Mouse (Mus musculus) thymus, postnatal 0 days (tissue): ENCODE data around the gene Errfi1. TPM values are rescaled to one million over a fixed set of nuclear protein-coding genes. Genes with fewer than 3 reads are reported as not detected.
"Not testable (repeated sequence)": the region's sequence is repeated elsewhere in the genome, so short reads cannot be mapped to it uniquely, and the experiment has no call there.

Experiments
- DNase-seq: peaks from one replicate; pipeline ENCODE4 v3.0.0-alpha.2; 2015; ENCODE audit warnings: low spot score
- polyA plus RNA-seq: library from polyadenylated mRNA; unstranded; fragments of >200 nt; fragmentation: Nextera tagmentation; extraction: Ambion mirVana; gene quantifications from 2 replicates; pipeline ENCODE4 v1.2.1, GENCODE M21; 2015

Errfi1 gene
- polyA plus RNA-seq, 1 experiment from 2014 or later: 16.7 TPM

DNA sequence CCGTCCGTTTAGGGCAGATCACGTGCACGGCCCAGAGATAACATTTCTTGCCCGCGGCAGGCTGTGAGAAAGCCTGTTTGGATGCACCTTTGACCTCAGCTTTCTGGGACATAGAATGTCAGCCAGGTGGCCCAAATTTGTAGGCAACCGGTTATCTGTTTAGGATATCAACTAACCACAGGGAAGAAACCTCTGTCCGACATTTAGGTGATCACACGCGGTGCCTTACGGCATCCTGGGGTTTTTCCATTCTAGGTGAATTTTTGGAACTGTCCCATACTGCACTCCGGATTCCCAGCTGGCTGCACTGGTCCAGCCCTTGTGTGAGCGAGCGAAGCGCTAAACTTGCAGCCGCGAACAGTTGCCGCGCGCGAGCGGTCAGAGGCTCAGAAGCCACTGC, 25.9 kb downstream of the Errfi1 start:
- no peak for DNase-seq

DNA sequence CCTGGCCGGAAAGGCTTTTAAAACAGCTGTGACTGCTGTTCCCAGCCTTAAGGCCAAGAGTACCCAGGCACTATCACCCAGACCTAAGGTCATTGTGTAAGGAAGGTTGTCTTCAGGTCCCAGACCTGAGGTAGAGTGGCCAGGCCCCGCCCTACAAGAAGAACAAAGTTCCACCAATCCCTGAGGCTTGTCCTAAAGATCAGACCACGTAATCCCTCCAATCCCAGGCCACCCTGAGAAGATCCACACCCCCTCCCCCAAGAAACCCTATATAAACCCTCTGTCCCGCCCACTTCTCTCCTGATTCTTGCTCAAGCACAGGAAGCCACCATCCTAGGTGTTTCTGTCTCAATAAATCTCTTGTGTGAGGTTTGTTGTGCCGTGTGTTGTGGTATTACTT, 26.6 kb downstream of the Errfi1 start:
- no peak for DNase-seq

DNA sequence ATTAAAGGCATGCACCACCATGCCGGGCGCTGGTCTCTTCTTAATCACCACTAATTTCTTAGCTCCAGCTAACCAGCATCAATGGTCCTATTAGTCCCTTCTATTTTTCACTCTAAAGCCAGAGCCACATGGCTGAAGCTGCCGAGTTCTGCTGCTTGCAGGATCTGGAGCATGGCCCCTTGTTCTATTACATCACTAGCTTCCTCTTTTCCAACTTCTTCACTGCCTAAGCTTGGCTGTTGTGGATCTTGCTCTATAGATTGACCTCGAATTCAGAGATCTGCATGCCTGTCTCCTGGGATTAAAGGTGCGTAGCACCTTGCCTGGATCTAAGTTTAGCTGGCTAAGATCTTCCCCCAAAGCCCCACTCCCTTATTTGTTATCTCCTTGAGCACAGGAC, 28.9 kb downstream of the Errfi1 start:
- DNase-seq: no peak

DNA sequence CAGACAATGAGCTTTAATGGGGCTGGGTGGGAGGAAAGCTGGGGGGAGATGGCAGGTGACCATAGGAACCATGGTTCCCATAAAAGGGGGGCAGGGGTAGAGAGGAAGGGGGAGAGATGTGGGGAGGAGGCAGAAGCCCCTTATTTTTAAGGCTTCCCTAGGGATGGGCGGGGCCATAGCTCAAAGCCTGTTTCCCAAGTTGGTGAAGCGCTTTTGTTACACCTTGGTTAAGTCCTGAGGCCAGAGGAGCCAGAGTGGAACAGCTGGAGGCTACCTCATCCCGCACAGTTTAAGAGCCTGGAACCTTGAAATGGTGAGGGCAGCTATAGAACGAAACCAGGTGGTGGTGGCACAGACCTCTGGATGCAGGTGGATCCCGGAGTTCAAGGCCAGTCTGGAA, 34.2 kb downstream of the Errfi1 start:
- DNase-seq: no peak

DNA sequence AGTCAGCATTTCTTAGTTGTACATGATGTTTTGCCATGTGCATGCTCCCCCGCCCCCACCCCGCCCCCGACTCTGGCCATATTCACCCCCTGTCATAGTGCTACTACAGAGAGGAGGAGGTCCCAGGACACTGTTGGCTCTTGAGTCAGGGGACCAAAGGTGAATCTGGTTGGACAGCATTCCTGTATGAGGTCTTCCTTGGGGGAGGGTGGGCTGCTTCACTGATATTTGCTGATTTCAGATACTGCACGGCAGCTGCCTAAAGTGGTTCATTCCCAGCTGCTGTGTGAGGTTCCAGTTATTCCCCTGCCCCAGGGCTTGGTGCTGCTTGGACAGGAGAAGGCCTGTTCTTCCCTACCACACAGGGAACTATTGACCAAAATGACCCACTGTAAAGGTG, 34.8 kb downstream of the Errfi1 start:
- no peak for DNase-seq

DNA sequence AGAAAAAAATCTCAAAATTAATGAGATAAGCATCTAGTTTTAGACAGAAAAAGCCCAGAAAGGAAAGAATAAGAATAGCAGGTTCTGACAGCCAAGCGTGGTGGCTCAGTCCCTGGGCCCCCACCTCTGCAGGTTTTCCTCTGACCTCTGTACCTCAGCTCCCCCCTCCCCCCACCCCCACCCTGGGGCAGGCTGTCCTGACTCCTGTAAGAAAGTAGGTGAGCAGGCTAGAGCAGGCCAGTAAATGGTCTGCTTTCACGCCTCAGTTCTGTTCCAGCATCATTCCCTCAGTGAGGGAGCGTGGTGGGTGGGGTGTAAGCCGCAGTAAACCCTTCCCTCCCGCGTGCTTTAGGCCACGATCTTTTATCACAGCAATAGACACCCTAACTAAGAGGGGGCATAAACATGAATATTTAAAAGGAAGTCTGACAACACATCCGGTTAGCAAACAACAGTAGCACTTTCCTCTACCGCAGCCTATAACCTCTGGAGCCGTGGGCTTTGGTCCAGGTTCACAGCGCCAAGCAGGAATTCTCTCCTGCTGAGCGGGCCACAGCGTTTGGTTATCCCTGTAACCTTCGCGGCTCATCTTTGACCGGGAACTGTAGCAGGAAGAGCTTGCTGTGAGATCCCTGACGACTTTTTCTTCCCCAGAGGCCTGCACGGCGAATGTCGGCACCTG, 35.7 kb downstream of the Errfi1 start:
- DNase-seq: no peak

DNA sequence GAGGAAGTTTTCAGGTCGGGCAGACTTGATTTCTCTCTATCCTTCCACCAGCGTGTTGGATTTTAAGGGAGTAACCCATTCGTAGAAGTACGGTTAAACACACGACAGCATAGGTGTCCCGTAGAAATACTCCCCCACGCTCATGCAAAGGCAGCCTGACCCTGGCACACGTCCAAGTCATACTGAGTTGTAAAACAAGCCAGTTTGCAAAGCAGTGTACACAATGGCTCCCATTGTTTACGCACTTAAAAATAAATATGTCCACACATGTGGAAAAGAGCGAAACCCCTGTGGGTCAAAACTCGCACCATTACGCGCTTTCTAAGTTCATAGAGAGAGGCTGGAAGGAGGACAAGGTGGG, 36.2 kb downstream of the Errfi1 start:
- DNase-seq: no peak

DNA sequence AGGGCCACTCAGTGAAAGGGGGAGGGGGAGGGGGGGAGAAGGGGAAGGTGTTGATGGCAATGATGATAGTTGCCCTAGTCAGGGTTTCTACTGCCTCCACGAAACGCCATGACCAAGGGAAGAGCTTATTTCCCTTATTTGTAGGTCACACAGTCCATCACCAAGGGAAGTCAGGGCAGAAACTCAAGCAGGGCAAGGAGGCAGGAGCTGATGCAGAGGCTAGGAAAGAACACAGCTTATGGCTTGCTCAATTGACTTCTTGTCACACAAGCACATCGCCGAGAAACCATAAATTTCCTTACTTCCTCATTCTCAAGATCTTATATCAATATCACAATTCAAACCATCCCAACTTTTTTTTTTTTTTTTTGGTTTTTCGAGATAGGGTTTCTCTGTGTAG, 37.6 kb downstream of the Errfi1 start:
- DNase-seq: no peak

DNA sequence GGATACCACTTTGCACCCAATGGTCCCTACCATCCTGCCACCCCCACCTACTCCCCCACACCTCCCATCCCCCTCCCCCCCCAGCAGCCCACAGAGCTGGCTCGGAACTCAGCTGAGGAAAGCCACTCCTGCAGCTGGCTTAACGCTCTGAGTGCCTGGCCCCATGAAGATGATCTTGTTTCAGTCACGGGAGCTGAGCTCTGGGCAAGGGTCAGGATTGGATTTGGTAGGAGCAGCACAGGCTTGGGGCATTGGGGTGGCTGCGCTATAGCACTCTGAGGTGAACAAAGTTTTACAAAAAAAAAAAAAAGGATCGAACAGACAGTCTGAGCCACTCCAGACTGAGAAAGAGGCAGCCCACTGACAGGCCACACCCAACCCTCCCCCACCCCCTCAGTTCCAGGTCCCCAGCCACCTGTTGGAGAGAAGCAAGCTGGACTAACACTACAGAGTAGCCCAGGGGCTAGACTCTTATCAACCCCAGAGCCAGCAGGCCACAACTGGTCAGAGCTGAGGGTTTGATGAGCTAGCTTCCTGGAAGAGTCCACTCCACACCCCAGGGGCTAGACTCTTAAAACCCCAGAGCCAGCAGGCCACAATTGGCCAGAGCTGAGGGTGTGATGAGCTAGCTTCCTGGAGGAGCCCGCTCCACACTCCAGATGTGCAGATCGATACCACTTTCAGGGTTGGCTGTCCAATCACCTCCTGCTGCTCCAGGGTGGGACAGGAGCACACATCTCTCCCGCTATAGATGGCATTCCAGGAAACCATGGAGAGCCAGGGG, 41.2 kb downstream of the Errfi1 start:
- DNase-seq: no peak

DNA sequence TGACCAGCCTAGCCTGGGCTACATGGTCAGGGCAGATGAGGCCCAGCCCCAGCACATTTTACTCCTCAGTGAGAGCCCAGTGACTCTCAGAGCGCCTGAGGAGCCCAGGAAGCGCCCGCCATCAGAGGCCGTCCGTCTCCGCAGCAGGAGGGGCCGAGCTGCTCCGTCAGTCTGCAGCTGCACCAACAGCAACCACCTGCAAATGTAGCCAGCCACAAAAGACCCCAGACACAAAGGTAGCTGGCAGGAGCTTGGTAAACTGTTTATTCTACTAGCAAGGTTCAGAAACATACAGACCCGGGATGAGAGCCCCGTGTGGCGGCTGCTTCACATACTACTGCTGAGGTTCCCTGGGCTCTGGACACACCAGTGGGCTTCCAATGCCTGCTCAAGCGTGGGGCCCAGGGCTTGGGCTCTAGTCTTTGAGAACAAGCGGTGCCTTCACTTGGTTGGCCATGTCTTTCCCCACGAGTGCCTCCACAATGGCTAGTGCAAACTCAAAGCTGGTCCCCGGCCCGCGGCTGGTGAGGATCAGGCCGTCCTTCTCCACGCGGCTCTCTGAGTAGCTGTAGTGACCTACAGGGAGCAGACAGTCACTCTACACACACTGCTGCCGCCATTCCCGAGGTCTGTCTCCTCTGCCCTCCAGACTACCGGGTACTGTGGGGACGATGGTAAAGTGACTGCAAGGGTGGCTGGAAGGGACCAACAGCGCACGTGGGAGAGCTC, 43.3 kb downstream of the Errfi1 start:
- peak; percentile 85 for DNase-seq

DNA sequence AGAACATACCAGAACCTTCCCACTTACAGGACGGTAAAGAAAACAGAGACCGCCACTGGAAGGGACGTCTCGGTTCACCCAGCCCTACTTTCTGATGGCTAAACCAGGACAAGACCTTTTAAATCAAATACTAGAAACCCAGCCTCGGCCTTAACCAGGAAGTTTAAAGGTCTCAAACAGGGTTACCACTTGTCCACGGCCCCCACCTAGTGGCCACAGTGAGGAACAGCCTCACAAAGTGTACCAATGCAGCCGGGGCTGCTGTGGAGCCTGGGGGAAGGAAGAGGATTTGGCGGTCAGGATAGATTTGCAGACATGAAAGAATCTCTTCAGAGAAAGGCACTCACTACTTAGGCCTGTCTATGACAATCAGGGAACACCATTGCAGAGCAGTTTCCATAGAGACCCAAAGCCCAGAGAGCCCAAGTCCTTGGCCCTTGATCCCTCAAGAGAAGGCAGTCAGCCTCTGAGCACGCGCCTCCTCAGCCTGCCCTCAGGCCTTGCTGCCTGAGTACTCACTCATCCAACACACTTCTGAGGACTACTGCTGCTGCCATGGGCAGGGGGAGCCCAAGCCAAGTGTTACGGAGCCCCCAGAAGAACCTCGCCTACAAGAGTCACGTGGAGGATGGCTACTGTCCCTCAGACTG, 45.1 kb downstream of the Errfi1 start:
- DNase-seq: peak; percentile 84

DNA sequence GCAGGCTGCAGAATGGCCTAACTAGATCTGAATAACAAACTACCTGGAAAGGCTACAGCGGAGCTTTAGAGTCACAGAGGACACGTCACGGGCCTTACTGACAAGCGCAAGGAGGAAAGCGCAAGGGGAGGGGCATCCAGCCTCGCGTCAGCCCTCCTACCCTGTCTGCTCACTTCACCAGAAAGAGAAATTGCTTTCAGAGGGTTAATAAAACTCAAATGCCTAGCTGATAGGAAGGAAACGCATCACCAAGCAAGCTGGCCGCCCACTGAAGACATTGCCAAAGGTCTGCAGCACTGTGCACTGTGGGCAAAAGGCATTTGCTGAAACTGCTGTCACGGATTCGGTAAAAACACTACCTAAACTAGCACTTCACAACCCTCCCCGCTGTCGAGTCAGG, 46.8 kb downstream of the Errfi1 start:
- no peak for DNase-seq

DNA sequence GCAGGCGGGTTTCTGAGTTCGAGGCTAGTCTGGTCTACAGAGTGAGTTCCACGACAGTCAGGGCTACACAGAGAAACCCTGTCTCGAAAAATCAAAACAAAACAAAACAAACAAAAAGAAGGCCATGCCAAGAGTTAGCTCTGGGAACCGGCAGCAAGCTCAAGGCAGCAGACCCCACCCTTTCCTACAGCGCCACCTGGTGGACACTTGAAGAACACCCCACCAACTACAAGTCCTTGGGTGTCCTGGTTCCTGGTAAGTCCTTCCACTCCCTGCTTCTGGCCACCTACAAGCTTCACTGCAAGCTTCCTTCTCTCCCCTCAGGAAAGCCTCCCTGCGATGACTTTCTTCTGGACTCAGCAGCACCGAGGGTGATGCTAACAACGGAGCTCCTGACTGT, 47.9 kb downstream of the Errfi1 start:
- DNase-seq: peak; percentile 80

DNA sequence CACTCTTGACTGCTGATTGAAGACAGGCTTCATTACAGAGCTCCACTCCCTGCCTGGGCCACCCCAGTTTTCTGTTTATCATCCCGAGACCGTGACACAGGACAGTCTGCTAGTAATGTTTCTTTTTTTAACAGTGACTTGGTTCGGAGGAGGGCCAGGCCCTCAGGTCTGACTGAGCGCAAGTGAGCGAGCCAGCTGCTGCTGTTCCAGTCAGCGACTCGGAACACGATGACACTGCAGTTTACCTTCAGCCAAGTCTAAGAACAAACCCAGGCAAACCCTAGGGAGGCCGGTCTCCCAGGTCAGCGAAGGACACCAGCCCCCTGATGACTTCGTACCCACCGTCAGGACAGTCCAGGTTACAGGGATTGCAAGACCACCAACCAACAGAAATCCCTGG, 48.3 kb downstream of the Errfi1 start:
- DNase-seq: no peak

DNA sequence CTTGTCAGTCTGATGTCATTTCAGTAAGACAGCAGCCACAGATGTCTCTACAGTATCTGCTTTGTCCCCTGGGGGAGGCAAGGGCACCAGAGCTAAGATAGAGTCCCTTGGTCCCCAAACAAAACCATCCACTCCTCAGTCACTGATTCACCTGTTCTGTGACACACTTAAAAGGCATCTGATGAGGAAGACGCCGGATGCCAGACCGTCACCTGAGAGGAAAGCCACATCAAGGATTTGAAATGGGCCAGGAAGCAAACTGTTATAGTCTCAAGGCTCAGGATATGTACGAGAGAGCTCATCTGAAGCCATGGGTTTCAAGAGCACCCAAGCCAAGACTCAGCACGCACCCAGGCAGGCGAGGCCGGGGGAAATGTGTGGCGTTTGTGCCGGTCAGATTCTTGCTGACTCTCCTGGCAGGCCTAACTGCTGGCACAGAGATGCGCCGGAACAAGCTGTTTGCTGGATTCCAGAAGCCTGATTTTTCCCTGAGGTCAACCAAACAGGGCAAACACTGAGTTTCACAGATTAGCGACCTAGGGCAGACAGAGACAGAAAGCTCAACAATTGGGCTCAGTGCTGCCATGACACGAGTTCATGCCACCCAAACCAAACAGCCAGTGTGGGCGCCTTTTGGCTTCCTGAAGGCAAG, 49.5 kb downstream of the Errfi1 start:
- peak; percentile 43 for DNase-seq

DNA sequence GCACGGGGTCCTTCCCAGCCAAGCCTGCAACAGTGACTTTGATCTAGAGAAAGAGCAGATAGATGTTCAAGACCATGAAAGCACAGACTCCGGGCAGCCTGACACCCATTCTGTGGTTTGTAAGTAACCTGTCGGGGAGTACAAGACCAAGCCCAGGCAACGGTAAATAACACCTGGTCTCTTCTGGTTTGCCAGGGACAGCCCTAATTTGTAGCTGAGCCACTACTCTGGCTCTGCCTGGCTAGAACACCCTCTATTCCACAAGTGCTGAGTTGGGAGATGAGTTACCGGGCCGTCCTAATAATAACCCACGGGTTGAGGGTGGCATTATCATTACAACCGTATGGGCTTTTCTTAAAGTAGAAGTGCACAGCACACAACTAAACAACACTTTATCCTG, 53.4 kb downstream of the Errfi1 start:
- DNase-seq: no peak

DNA sequence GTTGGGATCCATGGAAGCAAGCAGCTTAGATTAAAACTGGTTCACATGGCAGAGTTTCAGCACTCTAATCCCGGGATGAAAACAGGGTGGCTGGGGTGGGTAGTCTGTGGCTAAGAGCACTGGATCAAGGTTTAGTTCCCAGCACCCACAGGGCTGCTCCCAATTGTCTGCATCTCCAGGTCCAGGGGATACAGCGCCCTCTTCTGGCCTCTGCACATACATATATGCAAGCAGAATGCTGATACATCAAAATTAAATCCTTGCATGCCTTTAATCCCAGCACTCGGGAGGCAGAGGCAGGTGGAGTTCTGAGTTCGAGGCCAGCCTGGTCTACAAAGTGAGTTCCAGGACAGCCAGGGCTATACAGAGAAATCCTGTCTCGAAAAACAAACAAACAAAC, 54.8 kb downstream of the Errfi1 start:
- DNase-seq: not testable (repeated sequence)

DNA sequence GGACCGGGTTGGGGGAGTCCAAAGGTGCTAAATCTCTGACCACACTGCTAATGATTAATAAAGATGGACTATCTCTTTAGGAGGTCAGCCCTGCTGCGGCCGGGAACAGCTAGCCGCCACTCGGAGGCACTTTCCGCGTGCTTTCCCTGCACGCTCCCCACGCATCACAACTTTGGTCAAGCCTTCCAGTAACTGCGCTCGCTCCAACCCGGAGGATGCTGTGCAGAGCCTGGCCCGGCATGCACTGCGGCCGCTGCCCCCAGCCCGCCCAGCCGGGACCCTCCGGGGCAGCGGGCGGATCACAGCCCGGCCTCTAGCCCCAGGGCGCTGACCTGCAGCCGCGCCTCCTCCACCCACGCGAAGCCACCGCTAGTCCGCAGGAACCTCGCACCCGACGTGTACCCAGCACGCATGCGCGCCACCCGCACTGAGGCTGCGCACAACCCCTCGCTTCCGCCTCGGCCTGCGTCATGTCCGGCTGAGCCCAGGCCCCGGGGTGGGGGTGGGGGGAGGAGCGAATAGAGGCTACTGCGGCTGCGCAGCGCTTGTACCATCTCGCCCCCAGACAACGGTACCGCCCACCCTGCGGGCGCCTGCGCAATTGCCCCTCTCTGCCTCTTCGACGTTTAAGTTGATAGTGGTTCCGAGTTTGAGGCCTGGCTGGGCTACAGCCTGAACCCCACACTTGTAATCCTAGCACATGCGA, 55.9 kb downstream of the Errfi1 start:
- peak; percentile 99 for DNase-seq

DNA sequence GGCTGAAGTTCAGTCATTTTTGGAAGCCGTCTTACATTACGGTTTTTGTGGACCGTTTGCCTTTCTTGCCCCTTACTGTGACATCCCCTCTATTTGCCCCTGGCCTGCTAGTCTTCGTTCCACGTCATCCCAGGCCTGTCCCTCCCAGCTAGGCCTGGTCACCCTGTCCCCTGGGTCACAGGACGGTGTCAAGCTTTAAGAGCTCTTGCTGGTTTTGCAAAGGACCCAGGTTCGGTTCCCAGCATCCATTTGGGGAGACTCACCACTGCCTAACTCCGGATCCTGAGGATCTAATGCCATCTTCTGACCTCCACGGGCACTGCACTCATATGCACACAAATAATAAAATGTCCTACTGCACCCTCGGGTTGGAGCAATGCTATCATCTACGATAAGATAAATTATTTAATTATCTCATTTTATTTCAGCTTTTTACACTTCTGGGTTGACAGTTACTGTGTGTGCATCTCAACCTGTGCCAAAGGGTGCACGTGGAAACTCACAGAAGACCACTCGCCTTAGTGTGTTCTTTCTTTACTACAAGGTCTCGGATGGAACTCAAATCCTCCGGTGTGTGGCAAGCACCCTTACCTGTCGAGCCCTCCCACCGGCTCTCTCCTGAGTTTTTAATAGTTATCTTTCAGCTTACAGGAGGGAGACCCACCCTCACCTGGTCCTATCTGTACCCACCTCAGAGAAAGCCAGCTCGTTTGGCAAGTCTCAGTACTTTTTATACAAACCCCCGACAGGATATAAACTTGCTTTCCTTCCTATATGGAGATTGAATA, 56.6 kb downstream of the Errfi1 start:
- no peak for DNase-seq

DNA sequence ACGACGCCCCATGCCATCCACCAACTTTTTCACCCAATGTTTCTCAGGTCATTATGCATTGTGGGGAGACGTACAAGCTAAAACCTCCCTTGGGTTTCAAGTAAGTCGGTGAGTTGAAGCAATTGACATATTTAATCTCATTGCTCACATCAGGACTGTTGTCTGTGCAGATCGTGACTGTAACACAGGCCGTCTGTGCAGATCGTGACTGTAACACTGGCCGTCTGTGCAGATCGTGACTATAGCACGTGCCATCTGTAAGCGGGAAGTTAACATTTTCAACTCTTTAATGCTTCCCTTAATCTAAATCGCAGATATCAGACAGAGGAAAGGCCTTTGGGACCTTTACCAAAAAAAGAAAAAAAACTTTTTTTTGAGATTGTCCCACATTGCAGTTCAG, 60.0 kb downstream of the Errfi1 start:
- DNase-seq: no peak
